Mouse (Mus musculus) thymus, postnatal 36 days (tissue): ENCODE data around the gene Scaf4.
"Not testable (repeated sequence)": the region's sequence is repeated elsewhere in the genome, so short reads cannot be mapped to it uniquely, and the experiment has no call there.

ENCODE experiments used
- DNase-seq, 2 experiments: peaks; one replicate each; pipeline ENCODE4 v3.0.0; 2022; ENCODE audit warnings: mixed read lengths in 2 of 2

Gene Scaf4

GRCm38 (mm10) chr16:90233702-90234101 lies 50.6 kb downstream of the Scaf4 start:
- no peak for DNase-seq

- no peak for DNase-seq
Measured at GRCm38 (mm10) chr16:90231302-90231701, 53.0 kb downstream of the Scaf4 start.

- DNase-seq, result peak in 1 of 2 experiments; percentile 7
Measured at GRCm38 (mm10) chr16:90229897-90230296, 54.4 kb downstream of the Scaf4 start.

- peak in 1 of 2 experiments; percentile 8 for DNase-seq
Measured at GRCm38 (mm10) chr16:90221441-90222070, 62.7 kb downstream of the Scaf4 start.

- no peak for DNase-seq
Measured at GRCm38 (mm10) chr16:90220892-90221431, 63.3 kb downstream of the Scaf4 start.

- DNase-seq, result peak; percentile 98 to 99
Measured at GRCm38 (mm10) chr16:90220026-90220891, 64.0 kb downstream of the Scaf4 start, which contains the start of gene Sod1. Gene Sod1, plus strand, starts transcription at chr16:90220754.

GRCm38 (mm10) chr16:90219445-90219844 lies 64.9 kb downstream of the Scaf4 start:
- DNase-seq, result not testable (repeated sequence)

- no peak for DNase-seq
Measured at GRCm38 (mm10) chr16:90217926-90218325, 66.4 kb downstream of the Scaf4 start.

- no peak for DNase-seq
Measured at GRCm38 (mm10) chr16:90217356-90217755, 66.9 kb downstream of the Scaf4 start.

GRCm38 (mm10) chr16:90216414-90216813 lies 67.9 kb downstream of the Scaf4 start:
- no peak for DNase-seq

GRCm38 (mm10) chr16:90215879-90216278 lies 68.4 kb downstream of the Scaf4 start:
- not testable (repeated sequence) for DNase-seq

- DNase-seq, result no peak
Measured at GRCm38 (mm10) chr16:90214731-90215565, 69.4 kb downstream of the Scaf4 start.

GRCm38 (mm10) chr16:90213477-90214339 lies 70.6 kb downstream of the Scaf4 start:
- no peak for DNase-seq

- no peak for DNase-seq
Measured at GRCm38 (mm10) chr16:90211767-90212166, 72.5 kb downstream of the Scaf4 start.

- DNase-seq, result no peak
Measured at GRCm38 (mm10) chr16:90210717-90211116, 73.6 kb downstream of the Scaf4 start.

- no peak for DNase-seq
Measured at GRCm38 (mm10) chr16:90208996-90209395, 75.3 kb downstream of the Scaf4 start.

- DNase-seq, result no peak
Measured at GRCm38 (mm10) chr16:90204868-90205267, 79.4 kb downstream of the Scaf4 start.

- DNase-seq, result no peak
Measured at GRCm38 (mm10) chr16:90203226-90203962, 80.9 kb downstream of the Scaf4 start.

GRCm38 (mm10) chr16:90202140-90202539 lies 82.2 kb downstream of the Scaf4 start:
- DNase-seq, result no peak

GRCm38 (mm10) chr16:90199174-90199573 lies 85.1 kb downstream of the Scaf4 start:
- DNase-seq, result no peak

- DNase-seq, result no peak
Measured at GRCm38 (mm10) chr16:90198626-90199025, 85.7 kb downstream of the Scaf4 start.
